Mouse (Mus musculus): ENCODE data around the gene Ccdc146. TPM values are rescaled to one million over a fixed set of nuclear protein-coding genes. Genes with fewer than 3 reads are reported as not detected.

Gene Ccdc146
- total RNA-seq, 2 experiments from 2014 or later, result 3.0 to 3.6 TPM

DNA sequence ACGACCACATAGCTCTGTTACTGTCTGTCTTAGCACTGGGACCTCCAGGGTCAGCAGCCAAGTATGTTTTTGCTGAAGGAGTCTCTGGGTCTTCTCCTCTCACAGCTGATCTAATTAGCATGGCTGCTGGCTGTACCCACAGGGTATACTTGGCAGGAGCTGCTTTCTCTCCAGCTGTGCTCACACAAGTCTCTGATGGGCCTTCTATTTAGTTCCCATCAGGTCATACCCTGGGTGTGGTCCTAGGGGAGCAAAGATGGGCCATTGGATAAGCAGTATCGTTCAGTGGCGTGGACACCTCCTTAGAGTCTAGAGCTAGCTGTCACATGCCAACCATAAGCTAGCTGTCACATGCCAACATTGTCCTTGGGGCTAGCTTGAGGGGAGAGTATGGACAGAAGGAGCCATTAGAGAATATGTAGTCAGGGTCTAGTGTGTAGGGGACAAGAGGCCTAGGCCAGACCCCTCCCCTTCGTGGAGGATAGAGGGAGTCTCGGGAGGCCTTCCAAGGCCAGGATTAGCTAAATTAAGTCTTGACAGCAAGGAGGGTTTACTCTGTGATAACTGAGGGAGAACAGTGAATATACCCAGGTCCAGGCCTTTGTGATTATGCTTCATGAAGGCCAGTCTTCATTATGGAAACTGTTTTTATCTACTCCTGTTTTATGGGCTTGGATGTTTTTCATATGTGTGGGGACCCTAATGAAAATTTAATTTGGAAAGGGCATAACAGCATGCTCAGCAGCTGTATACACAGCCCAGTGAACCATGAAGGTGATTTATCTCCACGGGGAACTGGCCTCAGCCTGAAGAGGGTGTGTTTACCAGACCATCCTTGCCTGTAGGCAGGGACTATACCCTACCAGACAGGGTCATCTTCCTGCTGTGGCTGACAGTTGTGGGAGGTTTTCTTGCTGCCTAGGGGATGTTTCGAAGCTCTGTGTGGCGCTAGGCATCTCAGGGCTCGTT is 152.8 kb downstream of the Ccdc146 start:
- intact Hi-C loops (cut with DNase I), result no loop called here
- no peak for DNase-seq (ENCODE audit: low spot score)

GRCm38 (mm10) chr5:21270756-21271155 is 153.7 kb downstream of the Ccdc146 start:
- DNase-seq (ENCODE audit: low spot score), result no peak
- intact Hi-C loops (cut with DNase I), result no loop called here

DNA sequence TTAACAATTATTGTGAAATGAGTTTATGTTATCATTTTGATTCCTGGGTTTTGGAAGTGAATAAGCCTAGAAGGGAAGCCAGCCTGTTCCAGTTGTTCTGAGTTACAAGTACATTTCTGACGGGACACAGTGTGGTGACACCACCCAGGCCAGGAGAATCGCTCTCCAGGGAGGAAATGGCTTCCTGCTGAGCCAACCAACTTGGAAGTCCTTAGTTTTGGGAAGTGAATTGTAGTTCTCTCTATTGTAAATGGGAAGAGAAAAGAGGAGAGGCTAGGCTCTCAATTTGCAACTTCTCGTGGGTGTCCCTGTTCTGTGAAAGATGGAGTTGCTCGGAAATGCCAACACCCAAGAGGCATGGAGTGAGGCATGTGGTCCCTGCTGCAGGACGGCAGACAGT is 155.0 kb downstream of the Ccdc146 start:
- intact Hi-C loops (cut with DNase I), result no loop called here
- DNase-seq (ENCODE audit: low spot score), result peak; percentile 71

GRCm38 (mm10) chr5:21267090-21267489 is 157.4 kb downstream of the Ccdc146 start:
- intact Hi-C loops (cut with DNase I), result no loop called here
- peak; percentile 62 for DNase-seq (ENCODE audit: low spot score)

- intact Hi-C loops (cut with DNase I), result loop anchor here (1.0 to 2.0 kb wide), 3 partner anchors 155 to 376 kb away; no protein-coding TSS in a partner anchor
- peak; percentile 37 for DNase-seq (ENCODE audit: low spot score)
Measured at GRCm38 (mm10) chr5:21265049-21265448, 159.4 kb downstream of the Ccdc146 start.

- intact Hi-C loops (cut with DNase I), result loop anchor here (1.0 to 2.0 kb wide), 3 partner anchors 156 to 376 kb away; no protein-coding TSS in a partner anchor
- DNase-seq (ENCODE audit: low spot score), result no peak
Measured at GRCm38 (mm10) chr5:21264352-21265021, 160.0 kb downstream of the Ccdc146 start.

DNA sequence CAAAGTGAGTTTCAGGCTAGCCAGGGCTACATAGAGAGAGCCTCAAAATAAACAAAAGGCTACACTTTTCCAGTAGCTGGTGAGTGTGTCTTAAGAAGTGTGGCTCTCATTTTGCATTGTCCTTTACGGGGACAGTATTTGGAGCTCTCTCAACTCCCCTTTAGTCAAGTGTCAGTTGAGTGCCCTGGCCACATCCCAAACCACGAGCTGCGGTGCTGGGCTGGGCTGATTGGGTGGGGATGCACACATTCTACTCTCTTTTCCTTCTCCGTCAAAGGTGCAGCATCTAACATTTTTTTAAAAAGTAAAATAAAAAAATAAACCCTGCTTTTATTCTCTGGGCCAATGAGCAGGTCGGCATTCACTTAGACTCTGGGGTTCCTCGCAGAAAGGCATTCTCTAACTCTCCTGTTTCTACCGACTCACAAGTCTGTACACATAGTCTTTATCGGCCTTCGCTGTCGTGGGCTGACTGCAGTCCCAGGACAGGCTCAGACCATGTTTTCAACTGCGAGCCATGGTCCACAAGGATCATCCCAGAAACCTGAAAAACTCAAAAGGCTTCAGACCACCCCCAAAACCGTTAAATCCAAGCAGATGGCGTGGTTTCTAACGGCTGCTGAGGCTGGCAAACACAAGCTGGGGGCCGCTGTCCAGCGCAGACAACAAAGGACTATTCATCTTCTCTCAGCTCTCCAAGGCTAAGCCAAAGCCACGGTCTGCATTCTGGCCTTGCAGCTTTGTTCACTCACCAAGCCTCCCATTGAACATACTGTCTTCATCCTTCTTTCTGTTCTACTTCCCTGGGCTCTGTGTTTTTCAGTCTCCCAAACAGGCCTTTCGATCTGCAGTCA is 161.0 kb downstream of the Ccdc146 start:
- intact Hi-C loops (cut with DNase I), result loop anchor here (2.0 kb wide), 2 partner anchors 323 to 377 kb away; no protein-coding TSS in a partner anchor
- no peak for DNase-seq (ENCODE audit: low spot score)

GRCm38 (mm10) chr5:21261202-21261844 is 163.2 kb downstream of the Ccdc146 start:
- intact Hi-C loops (cut with DNase I), result no loop called here
- DNase-seq (ENCODE audit: low spot score), result no peak

- no peak for DNase-seq (ENCODE audit: low spot score)
- intact Hi-C loops (cut with DNase I), result no loop called here
Measured at GRCm38 (mm10) chr5:21260746-21261145, 163.7 kb downstream of the Ccdc146 start.

DNA sequence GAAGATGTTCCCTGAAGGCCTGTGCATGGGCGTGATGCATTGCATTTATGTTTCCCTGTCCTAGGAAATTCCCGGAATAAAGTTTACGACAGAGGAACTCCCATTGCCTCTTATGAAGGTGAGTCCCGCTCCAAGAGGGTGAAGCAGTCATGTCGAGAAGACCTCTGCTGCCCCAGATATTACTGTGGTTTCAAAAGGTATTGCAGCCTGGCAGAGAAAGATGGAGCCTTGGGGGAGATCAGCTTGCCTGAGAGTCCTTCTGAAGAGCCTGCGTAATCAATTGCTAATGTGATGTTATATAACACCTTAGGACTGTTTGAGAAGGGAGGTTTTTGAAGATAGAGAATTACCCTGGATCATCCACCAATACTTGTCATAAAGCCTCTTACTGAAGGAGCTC is 166.7 kb downstream of the Ccdc146 start:
- intact Hi-C loops (cut with DNase I), result no loop called here
- DNase-seq (ENCODE audit: low spot score), result no peak

- intact Hi-C loops (cut with DNase I), result no loop called here
- DNase-seq (ENCODE audit: low spot score), result no peak
Measured at GRCm38 (mm10) chr5:21257126-21257525, 167.4 kb downstream of the Ccdc146 start.

- no peak for DNase-seq (ENCODE audit: low spot score)
- intact Hi-C loops (cut with DNase I), result no loop called here
Measured at GRCm38 (mm10) chr5:21255551-21256132, 168.8 kb downstream of the Ccdc146 start.

DNA sequence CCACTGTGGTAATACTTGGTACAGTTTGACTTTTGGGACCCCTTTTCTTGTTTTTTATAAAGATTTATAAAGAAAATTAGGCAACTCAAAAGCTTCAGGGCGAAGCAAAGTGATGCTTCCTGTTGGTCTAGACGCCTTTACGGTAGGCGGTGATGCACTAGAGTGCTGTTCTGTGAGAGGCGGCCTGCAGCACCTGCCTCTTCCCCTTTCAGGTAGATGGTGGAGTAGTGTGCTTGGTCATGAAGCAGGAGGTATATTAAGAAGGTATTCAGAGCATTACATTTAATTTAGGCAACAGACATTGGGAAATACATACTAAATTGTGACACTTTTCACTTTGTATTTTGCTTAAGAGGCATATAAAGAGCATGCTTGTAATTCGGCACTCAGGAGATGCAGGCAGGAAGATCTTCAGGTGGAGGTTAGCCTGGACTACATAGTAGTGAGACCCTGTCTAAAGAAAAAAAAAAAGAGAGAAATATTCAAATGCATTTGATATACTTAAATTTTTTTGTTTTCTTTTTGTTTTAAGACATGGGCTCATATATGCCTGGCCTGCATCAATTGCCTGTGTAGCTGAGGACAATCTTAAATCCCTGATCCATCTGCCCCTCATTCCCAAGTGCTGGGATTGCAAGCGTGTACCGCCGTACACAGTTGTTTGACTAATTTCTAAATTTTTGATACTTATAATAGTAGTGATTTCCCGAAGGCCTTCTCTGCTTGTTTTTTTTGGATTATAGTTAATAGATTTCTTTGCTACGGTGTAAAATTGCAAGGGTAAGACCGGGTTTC is 169.5 kb downstream of the Ccdc146 start:
- no peak for DNase-seq (ENCODE audit: low spot score)
- intact Hi-C loops (cut with DNase I), result no loop called here

GRCm38 (mm10) chr5:21248834-21249233 is 175.6 kb downstream of the Ccdc146 start:
- intact Hi-C loops (cut with DNase I), result no loop called here
- DNase-seq (ENCODE audit: low spot score), result no peak

DNA sequence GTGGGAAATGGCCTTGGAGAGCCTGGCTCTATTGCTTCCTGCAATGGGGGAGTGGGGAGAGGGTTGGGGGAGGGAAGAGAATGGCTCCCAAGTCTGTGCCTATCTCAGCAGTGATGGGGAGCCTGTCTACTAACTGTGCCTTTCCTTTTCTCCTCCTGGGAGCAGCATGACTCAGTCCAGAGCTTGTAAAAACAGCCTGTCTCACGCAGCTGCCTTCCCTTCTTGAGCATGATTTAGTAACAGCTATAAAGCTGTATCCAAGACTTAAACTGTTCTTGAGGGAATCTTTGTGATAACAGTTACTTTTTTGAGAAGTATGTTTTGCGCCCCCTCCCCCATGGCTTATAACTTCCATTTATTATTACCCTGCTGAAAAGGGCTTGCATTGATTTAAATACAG is 176.6 kb downstream of the Ccdc146 start:
- intact Hi-C loops (cut with DNase I), result no loop called here
- DNase-seq (ENCODE audit: low spot score), result no peak

DNA sequence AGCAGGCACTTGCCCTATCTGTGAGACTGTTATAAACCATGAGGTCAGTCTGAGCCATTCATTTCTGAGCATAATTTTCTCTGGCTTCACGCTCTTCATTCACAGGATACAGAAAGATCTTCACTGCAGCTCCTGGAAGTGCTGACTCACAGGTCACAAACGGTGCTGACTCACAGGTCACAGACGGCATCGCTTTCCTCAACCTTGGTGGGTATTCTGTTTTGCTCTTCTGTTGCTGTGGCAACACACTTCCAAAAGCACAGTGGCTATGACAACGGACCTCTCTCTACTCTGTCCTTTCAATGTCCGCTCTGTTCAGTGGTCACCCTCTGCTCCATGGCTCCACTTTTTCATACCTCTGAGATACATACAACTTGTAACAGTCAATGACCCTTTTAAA is 177.7 kb downstream of the Ccdc146 start:
- intact Hi-C loops (cut with DNase I), result no loop called here
- no peak for DNase-seq (ENCODE audit: low spot score)

GRCm38 (mm10) chr5:21245241-21245640 is 179.2 kb downstream of the Ccdc146 start:
- no peak for DNase-seq (ENCODE audit: low spot score)
- intact Hi-C loops (cut with DNase I), result no loop called here

DNA sequence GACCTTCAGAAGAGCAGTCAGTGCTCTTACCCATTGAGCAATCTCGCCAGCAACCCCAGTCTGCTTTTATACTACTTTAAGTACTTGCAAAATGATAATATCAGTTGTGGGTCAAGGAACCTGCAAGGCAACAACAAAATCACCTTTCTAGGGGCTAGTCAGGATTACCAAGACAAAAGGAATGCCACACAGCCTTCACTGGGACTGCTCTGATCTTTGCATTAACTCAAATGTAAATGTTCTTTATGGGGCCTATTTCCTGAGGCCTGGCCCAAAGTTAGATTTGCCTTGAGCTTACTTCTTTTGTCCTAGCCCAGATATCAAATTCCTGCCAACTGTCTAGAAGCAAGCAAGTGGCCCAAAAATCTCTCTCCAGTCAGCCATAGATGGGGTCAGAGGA is 179.9 kb downstream of the Ccdc146 start:
- no peak for DNase-seq (ENCODE audit: low spot score)
- intact Hi-C loops (cut with DNase I), result no loop called here
